Mouse (Mus musculus) kidney, postnatal 14 days (tissue): Measurements from ENCODE around the gene Palld.
A peak's percentile ranks its signal among the peaks of the same experiment; 100 is the strongest.

Experiments used
- DNase-seq: peaks from one replicate; pipeline ENCODE4 v3.0.0; 2022; ENCODE audit warnings: mixed read lengths

Palld gene

DNA sequence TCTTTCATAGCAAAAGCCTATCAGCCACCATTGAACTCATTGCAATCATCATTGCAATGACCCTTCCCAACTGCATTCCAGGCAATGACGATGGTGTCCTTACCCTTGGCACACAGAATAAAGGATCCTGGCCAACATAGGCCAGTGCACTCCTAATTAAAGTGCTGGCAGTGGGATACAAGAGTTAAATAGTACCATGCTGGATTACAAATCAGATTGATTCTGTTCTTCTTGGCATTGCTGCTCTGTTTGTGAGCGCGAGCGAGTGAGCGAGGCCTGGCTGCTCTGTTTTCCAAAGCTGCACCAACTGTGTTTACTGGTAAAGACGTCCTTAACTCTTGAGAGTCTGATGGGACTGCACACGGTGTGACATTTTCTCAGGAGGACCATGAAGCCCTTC is 37.1 kb downstream of the Palld start:
- DNase-seq = no peak

DNA sequence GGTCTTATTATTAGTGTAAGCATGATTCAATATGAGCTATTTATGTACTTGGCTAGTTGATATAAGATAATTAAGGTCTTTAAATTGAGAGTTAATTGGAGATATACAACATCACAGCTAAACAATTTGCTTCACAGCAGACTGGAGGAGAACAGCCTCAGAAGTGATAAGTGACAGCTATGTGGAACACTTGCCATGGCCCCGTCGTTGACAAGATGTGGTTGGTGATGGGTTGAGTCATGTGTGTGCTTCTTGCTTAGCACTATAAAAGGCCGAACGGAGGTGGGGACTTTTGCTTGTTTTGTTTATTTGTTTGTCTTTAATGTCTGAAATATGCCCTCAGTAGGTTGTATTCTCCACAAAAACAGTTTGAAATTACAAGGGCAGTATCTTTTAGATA is 51.2 kb downstream of the Palld start:
- no peak for DNase-seq

DNA sequence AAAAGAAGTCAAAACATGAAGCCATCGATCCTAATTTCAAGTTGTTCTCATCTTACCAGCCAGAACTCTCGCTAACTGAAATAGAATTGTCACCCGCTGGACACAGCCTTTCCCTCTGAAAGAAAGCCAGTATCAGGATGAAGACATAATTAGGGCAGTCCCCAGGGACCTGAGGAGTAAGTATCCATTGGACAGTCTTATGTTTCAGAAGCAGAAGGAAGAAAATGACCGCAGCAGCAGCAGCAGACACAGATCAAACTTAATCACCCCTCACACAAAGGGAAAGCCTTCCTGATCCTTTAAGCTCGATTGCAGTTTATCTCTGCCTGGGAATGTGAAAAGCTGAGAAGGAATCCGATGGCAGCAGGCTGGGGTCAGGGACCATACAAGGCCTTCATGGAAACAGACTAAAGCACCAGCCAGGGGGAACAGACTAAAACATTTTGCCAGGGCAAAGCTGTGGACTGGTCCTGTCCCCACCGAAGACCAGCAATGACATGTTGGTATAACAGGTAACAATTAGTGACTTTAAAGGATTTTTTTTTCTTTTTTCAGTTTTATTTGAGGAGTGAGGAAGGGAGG is 53.8 kb downstream of the Palld start:
- DNase-seq = peak; percentile 49

DNA sequence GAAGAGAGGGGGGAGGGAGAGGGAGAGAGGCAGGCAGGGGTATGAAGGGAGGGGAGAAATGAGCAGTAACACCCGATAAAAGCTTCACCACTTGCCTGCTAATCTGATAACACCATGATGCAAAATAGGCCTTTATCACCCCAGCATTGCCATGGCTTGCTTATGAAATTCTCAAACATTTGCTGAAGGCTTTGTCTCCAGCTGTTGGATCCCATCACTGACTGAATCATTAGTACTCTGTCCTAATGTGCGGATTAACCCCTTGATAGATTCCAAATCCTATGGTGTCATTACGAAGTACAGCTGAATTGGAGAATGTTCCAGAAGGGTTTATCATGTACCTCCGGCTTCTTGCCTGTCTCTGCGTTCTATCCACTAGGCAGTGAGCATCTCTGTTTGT is 55.0 kb downstream of the Palld start:
- DNase-seq = no peak

DNA sequence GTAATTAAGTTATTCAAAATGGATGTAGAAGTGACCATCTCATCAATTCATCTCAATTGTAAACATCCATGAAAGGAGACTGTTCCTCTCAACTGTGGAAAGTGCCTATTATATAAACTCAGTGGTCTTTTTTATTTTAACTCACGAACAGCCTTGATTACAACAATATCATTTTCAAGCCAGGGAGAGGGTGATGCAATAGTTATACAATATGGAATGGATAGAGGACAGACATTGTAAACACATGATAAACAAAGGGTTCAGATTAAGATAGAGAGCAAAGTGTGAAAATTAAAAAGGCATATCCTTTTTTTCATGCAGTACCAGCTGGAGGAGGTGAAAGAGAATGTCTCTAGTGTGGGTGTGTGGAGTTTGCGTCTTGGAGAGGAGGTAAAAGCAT is 57.5 kb downstream of the Palld start:
- no peak for DNase-seq

DNA sequence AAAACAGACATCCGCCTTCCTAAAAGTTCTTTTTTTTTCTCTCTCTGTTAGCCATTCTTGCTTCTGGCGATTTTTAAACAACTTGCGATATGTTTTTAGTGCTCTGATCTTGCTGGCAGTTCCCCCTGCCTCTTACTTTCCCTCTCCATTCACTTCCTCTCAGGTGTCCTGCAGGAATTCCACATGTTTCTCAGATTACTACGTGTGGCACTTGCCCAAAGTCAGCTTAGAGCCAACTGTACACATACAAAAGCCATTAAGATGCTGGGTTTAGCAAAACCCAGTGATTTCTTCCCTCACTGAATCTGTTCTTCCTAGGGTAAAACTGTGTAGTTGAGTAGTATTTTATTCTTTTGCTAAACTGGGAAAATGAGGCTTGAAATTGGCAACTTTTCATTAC is 57.9 kb downstream of the Palld start:
- DNase-seq = no peak

DNA sequence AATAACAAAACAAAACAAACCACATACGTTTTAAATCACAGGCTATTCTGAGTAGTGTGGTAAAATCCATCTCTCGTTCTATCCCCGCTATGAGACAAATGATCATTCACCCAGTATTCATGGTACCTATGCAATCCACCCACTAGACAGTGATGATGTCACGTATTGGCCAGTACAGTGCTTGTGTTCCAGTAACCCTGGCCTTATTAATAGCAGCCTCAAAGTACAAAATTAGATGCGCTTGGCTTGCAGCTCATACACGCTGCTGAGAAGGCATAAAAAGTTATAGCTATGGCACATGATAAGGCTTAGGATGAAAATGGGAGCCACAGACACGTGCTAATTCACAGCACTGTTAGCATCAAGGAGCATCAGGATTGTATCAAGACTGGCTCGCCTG is 58.7 kb downstream of the Palld start:
- no peak for DNase-seq

DNA sequence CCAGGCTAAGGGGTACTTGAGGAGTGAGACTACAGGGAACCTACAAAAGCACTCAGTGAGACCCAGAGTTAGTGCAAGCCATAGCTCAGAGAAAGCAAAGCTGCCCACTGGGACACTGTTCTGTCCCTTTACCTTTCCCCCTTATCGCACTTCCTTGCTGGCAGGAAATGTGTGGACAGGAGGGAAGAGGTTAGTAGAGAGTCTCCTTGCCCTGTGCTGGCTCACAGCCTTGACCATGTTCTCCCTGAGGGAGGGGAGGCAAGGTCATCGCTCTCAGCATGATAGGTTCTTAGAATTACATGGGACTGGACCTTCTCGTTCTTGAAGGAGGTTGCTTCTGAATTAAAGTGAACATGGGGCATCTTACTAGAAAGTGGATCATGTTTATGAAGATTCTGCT is 69.3 kb downstream of the Palld start:
- no peak for DNase-seq

DNA sequence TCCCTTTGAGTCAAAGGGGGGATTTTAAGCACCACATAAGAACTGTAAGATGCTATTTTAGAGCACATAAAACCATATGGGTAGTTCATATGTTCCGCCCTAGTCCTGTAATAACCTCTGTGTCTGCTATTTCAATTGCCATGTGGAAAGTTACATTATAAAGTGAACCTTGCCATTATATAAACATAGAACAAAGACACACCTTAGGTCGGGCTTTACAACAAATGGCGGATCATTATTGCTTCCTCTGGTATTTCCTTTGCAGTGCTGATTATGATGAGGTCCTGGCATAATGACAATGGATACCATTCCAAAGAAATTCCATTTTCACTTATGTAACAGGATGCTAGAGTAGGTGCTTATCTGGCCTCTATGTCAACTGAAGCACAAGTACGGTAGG is 70.5 kb downstream of the Palld start:
- DNase-seq = no peak

DNA sequence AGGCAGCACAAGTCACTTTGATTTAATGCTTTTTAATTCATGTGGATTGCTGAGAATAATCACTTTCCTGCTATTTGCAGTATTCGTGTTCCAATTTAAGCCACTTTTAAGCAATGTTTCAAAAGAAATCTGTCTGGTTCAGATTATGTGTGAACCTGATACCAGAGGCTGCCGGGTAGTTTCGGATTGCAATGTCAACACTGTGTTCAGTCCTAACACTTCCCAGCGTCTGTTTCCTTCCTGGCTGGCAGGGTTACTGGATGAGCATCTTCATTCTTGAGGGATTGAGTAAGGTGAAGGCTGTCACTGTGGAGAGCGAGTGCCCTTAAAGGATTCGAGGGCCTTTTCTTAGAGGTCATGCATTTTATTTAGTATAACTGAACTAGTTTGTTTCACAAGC is 71.7 kb downstream of the Palld start:
- DNase-seq = no peak

DNA sequence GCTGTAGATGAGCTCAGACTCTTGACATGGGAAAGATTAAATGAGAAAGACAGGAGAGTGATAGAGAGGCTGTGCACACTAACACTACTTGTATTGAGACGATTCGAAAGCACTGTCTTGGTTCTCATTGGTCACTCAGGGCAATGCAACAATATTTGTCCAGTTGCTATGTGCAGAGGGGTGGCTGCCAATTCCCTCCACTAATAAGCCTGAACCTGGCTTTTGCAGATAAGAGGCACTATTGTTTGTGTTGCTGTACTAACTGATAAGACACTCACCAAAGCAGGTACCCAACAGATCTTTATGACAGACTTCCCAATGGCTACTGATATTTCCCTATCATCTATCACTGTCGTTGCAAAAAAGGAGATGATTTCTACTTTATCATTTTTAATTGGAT is 77.9 kb downstream of the Palld start:
- DNase-seq = no peak

DNA sequence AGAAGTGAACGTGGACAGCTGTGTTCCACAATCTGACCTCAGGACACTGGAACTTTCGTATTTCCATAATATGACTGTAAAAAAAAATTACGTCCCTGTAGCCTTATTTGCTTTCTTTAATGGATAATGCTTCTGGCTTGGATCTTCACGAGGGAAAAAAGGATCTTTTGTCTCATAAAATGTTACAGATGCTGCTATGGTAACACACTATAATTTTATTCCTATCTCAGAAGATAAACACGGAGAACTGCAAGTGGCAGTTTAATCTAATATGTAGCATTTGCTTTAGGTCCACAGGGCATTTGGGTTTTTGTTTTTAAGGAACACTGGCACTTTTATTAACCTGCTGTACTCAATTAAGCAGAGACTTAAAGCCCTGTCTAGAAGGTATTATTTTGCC is 79.3 kb downstream of the Palld start:
- DNase-seq = no peak

DNA sequence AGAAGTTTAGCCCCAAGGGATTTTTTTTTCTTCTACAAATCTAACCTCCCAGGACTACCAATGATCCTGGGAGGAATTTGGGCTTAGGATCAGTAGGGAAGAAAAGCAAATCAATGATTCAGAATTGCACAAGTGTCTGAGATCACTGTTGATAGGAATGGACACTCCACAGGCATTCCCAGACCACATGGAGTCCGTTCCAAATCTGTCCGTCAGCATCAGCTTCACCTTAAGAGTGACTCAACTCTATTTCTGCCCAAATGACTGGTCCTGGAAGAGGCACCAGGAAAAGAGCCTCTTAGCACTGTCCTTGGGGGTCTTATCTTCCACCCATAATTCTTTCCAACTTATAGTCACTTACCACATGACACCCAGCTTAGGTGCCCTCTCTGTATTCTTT is 98.7 kb downstream of the Palld start:
- no peak for DNase-seq

DNA sequence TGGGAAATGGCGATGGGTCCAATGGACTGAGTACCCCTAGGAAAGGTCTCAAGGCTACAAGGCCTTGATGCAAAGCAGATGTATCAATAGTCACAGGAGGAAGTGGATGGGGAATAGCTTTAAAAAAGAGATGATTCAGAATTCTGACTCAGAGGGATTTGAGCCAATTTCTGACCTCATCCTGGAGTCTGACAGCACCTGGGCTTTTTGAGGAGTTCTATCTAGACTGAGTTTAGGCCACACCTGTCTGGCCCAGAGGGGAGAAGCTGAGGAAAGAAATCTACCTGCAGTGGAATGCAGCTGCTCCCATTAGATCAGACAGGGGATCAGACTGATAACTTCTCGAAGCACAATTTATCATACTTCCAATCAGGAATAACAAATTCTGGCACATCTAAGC is 99.7 kb downstream of the Palld start:
- no peak for DNase-seq

DNA sequence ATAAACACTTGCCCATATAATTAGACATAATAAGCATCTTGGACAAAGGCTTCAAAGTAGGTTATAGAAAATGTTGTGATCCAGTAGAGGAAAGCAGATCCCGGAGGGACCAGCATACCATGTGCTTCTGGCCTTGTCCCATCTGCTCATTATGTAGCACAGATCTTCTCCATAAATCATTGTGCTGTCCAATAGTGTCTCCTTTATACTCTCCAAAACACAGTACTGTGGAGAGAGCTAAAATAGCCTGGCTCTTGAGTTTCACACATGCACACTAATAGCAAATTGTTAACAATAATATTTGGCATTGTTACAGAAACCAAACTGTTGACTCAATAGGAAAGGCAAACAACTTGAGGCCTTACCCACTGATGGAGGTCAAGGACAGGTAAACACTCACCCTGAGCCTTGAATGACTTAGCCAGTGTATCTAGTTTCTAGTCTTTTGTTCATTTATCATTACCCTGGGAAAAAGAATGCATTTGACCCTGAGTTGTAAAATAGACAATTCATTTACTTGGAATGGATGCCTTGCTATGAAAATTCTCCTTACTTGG is 105.0 kb downstream of the Palld start:
- DNase-seq = no peak

DNA sequence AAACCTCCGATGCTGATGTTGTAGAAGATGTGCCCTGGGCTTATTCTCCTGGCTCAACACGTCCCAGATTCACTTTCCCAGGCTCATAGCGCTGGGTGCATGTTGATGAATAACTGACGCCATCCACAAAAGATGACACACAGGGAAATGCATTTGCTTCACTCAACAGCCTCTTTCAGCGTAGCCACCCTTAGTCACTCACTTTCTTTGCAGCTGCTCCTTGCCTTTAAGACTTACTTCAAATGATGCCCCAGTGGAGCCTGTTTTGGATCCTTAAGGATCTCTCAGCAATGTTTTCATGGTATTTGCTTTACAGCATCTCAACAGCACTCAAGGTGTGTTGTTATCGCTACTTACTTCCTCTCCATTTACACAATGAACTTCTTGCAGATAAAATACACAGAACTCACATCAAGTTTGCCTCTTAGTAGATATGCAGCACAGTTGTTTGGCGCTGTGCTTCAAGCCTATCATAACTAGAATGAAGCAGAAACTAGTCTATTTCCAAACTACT is 105.9 kb downstream of the Palld start:
- no peak for DNase-seq

DNA sequence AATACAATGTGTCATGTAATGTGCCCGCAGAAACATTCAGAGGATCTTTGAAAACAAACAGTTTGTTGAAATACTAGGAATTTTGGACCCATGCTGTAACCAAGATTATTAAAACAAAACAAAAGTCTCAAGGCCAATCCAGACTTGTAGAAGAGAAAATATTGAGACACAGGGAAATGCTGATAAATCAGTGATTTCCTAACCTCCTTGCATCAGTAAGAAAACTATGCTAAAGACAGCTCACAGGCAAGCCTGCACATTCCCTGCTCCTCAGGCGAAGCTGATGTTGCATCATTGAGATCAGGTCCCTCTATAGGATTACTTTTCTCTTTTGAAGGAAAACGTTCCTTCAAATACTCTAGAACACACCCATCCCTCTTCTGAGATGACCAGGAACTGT is 112.5 kb downstream of the Palld start:
- DNase-seq = no peak

DNA sequence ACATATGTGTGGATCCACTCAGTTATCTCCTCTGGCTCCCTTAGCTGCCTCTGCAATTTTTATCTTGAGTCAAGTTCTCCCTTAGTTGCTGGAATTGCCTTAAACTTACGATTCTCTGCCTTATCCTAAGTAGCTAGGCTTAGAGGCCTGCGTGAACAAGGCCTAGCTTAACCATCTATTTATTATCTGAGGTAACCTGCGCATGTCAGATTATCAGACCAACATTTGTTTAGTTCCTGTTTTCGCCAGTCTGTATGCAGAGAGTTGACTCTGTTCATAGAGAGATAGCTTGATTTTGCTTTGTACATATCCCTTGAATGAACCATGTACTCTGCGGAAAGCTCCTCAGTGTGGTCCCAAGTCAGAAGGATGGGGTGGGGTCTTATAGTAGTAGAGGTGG is 113.2 kb downstream of the Palld start:
- DNase-seq = no peak

DNA sequence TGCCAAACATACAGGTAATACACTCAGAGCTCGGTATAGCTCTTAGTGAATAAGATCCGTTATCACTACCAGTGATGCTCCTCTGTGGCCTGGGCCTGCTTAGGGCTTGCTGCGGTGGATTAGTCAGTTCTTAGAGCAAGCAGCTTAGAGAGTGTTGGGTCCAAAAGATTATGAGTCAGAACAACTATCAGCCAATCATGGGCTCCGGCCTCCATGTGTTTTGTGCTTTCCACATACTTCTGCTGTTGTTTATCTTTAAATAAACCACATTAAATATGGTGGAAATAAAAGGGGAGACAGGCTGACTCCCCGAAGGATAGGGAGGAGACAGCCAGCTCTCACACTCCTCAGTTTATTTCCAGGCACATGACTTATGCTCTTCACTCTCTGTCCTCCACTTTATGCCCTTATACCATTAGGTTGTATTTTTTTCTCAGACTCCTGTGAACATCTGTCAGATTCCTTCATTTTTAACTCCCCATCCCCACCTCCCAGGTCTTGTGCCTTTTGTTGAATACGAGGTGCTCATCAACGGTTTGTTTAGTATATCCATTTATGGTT is 119.5 kb downstream of the Palld start:
- DNase-seq = no peak

DNA sequence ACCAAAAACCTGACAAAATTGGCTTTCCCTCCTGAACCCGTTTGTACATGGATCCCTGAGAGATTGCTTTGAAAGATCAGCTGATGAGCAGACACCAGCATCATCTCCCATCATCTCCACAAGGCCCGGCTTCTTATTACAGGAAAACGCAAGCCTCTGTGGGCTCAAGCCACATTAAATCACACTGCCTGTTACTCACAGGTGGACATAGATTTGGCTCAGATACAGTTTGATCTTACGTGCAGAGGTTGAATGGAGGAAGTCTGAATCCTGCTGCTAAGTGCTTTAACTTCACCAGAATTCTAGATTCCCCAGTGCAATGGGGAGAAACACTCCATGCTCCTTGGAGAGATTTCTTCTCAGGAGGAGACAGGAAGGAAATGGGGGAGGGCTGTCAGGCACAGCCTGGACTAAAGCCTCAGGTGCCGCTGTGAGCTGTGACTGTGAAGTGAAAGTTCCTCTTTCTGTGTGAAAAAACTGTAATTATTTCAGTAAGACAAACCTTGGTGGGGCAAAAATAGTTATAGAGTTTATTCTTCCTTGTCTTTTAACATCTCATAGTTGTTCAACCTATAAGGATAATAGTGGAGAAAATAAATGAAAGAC is 121.7 kb downstream of the Palld start:
- DNase-seq = no peak

DNA sequence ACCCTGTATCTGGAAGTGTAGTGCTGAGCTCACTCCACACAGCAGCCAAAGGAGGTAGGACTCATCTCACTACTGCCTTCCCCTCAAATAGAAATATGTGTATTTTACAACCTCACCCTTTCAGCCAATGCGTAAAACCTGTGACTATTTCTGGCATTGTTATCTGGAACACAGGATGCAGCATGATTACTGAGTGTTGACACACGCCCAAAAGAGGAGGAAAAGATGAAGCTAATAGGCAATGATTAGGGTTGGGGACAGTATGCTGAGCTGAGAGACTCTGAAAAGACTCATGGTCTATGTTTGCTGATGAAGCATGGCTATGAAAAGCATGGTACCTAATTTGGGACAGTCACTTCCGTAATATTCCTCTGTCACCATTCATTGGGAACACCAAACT is 124.3 kb downstream of the Palld start:
- no peak for DNase-seq

DNA sequence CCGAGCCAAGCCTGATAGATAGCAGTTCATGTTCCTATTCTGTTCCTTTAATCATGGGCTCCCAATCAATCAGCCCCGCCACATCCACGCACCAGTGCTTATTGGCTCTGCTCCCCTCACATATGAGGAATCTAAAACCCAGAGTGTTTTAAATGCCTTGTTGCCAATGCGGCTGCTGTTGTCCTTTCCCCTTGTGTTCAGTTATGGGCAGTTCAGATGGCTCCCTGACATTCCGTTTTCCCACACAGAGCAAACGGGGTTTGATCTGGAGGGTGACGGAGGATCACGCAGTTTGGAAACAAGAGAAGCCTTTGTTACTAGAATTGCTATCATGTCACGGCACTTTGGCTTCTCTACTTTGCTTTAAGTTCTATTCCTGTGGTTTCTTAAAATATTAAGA is 125.9 kb downstream of the Palld start:
- DNase-seq = no peak

DNA sequence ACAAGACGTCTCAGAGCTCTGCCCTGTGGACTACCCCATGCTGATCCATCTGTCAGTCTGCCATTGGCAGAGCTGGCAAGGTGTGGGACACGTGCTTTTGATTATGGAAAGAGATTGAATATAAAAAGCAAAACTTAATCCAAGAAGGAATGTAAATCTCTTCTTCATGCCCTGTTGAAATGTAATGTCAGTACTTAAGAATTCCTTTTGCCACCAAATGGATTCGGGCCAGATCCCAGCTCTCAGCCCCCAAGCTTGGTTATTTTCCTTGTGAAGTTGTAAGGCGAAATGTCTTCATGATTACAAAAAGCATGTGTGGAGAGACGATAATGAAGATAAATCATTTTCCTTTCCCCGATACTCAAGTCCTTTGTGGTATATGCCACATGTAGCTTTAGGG is 126.6 kb downstream of the Palld start:
- DNase-seq = no peak

DNA sequence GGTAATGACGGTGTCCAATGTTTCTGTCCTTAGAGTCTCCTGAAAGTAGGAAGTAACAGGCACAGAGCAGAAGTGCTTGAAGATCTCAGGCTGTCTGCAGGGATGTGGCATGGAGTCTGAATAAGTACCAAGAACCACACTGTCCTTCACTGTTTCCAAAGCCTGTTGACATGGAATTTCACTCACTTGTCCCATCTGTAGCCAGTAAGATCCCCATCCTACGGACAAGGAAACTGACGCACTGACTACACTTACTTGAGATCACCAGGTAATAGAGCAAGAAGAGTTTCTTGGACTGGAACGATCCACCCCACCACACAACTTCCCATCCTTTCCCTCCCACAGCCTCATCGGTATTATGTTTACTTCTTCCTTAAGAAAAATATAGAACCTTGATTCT is 128.3 kb downstream of the Palld start:
- no peak for DNase-seq
